Mouse (Mus musculus) stomach, embryonic 16.5 days (tissue): ENCODE data around the gene Glrp1. TPM values are rescaled to one million over a fixed set of nuclear protein-coding genes. Genes with fewer than 3 reads are reported as not detected.

Source experiments
- polyA plus RNA-seq: library from polyadenylated mRNA; unstranded; fragments of >200 nt; fragmentation: Nextera tagmentation; extraction: Ambion mirVana; gene quantifications from 2 replicates; pipeline ENCODE4 v1.2.1, GENCODE M21; 2015

Glrp1 gene
- polyA plus RNA-seq, 1 experiment from 2014 or later, result 0.09 TPM

Other genes with a start within 250 kb of the Glrp1 start
- gene Hjurp, start 232.4 kb downstream of the Glrp1 start, polyA plus RNA-seq, result 169 and 173 TPM in 2 replicates
- gene Trpm8, start 232.4 kb downstream of the Glrp1 start, polyA plus RNA-seq, result not detected in 2 replicates
- gene Spp2, start 103.1 kb downstream of the Glrp1 start, polyA plus RNA-seq, result 13.6 and 18.1 TPM in 2 replicates
- 6.6 and 6.9 TPM in 2 replicates for gene Arl4c, start 192.2 kb upstream of the Glrp1 start, polyA plus RNA-seq